Mouse (Mus musculus): Measurements from ENCODE around the gene Nav2. TPM values are rescaled to one million over a fixed set of nuclear protein-coding genes. Genes with fewer than 3 reads are reported as not detected.

Gene Nav2
- polyA plus RNA-seq, 1 experiment from 2014 or later: 5.8 TPM

GRCm38 (mm10) chr7:49066828-49067227, 158.3 kb downstream of the Nav2 start:
- 100% methylated on average over 1 of the region's 1 CpGs for WGBS
- no peak overlapping the region for H3K27ac ChIP-seq (ENCODE audit: low read depth, low read length)
- ATAC-seq: no peak

GRCm38 (mm10) chr7:49069396-49069961, 161.0 kb downstream of the Nav2 start:
- Histone ChIP-seq H3K27me3 (replicated peaks; ENCODE audit: control insufficient read depth, insufficient read depth, low read length) (no peaks in the 10 kb centered on the region), H3K36me3 (ENCODE audit: control insufficient read depth, insufficient read depth) (no peaks in the 10 kb centered on the region), H3K9ac (ENCODE audit: low read depth, low read length) (no peak overlapping the region), H3K4me2 (replicated peaks; ENCODE audit: low read depth) (no peak overlapping the region), H3K27ac (ENCODE audit: low read depth, low read length) (no peak overlapping the region), H3K4me3 (ENCODE audit: low read depth, low read length) (no peak overlapping the region), H3K9me3 (ENCODE audit: control insufficient read depth) (no peaks in the 10 kb centered on the region), H3K4me1 (replicated peaks; ENCODE audit: control insufficient read depth, insufficient read depth, low read length) (no peaks in the 10 kb centered on the region)
- TF ChIP-seq CTCF (IDR thresholded peaks at IDR 0.05; ENCODE audit: low read depth): no peak
- no peak for ATAC-seq
- 71% methylated on average over 12 of the region's 12 CpGs for WGBS

More at GRCm38 (mm10) chr7:49066828-49067227, 158.3 kb downstream of the Nav2 start:
- Histone ChIP-seq H3K4me2 (replicated peaks; ENCODE audit: low read depth) (no peak overlapping the region), H3K9me3 (ENCODE audit: control insufficient read depth) (no peaks in the 10 kb centered on the region), H3K9ac (ENCODE audit: low read depth, low read length) (no peak overlapping the region), H3K27me3 (replicated peaks; ENCODE audit: control insufficient read depth, insufficient read depth, low read length) (no peaks in the 10 kb centered on the region), H3K4me3 (ENCODE audit: low read depth, low read length) (no peak overlapping the region), H3K36me3 (ENCODE audit: control insufficient read depth, insufficient read depth) (no peaks in the 10 kb centered on the region), H3K4me1 (replicated peaks; ENCODE audit: control insufficient read depth, insufficient read depth, low read length) (no peaks in the 10 kb centered on the region)
- TF ChIP-seq CTCF (IDR thresholded peaks at IDR 0.05; ENCODE audit: low read depth): no peak

GRCm38 (mm10) chr7:49070621-49071020, 162.1 kb downstream of the Nav2 start:
- no peaks in the 10 kb centered on the region for H3K27me3 ChIP-seq (replicated peaks; ENCODE audit: control insufficient read depth, insufficient read depth, low read length)
- no peak overlapping the region for H3K4me3 ChIP-seq (ENCODE audit: low read depth, low read length)
- no peak overlapping the region for H3K4me2 ChIP-seq (replicated peaks; ENCODE audit: low read depth)
- no peaks in the 10 kb centered on the region for H3K36me3 ChIP-seq (ENCODE audit: control insufficient read depth, insufficient read depth)
- WGBS: 67% methylated on average over 1 of the region's 1 CpGs
- ATAC-seq: no peak
- no peak overlapping the region for H3K9ac ChIP-seq (ENCODE audit: low read depth, low read length)
- no peaks in the 10 kb centered on the region for H3K9me3 ChIP-seq (ENCODE audit: control insufficient read depth)
- H3K4me1 ChIP-seq (replicated peaks; ENCODE audit: control insufficient read depth, insufficient read depth, low read length): no peaks in the 10 kb centered on the region
- TF ChIP-seq CTCF (IDR thresholded peaks at IDR 0.05; ENCODE audit: low read depth): no peak
- no peak overlapping the region for H3K27ac ChIP-seq (ENCODE audit: low read depth, low read length)

GRCm38 (mm10) chr7:49071141-49071567, 162.6 kb downstream of the Nav2 start:
- TF ChIP-seq CTCF (IDR thresholded peaks at IDR 0.05; ENCODE audit: low read depth): no peak
- Histone ChIP-seq H3K27ac (ENCODE audit: low read depth, low read length) (no peak overlapping the region), H3K9ac (ENCODE audit: low read depth, low read length) (no peak overlapping the region), H3K4me3 (ENCODE audit: low read depth, low read length) (no peak overlapping the region), H3K4me2 (replicated peaks; ENCODE audit: low read depth) (no peak overlapping the region), H3K36me3 (ENCODE audit: control insufficient read depth, insufficient read depth) (no peaks in the 10 kb centered on the region), H3K27me3 (replicated peaks; ENCODE audit: control insufficient read depth, insufficient read depth, low read length) (no peaks in the 10 kb centered on the region), H3K9me3 (ENCODE audit: control insufficient read depth) (no peaks in the 10 kb centered on the region), H3K4me1 (replicated peaks; ENCODE audit: control insufficient read depth, insufficient read depth, low read length) (no peaks in the 10 kb centered on the region)
- 33% methylated on average over 7 of the region's 7 CpGs for WGBS
- no peak for ATAC-seq

- H3K4me1 ChIP-seq (replicated peaks; ENCODE audit: control insufficient read depth, insufficient read depth, low read length): no peaks in the 10 kb centered on the region
- WGBS: 65% methylated on average over 10 of the region's 10 CpGs
- H3K9me3 ChIP-seq (ENCODE audit: control insufficient read depth): no peaks in the 10 kb centered on the region
- H3K4me3 ChIP-seq (ENCODE audit: low read depth, low read length): no peak overlapping the region
- no peak overlapping the region for H3K9ac ChIP-seq (ENCODE audit: low read depth, low read length)
- no peak for ATAC-seq
- H3K27me3 ChIP-seq (replicated peaks; ENCODE audit: control insufficient read depth, insufficient read depth, low read length): no peaks in the 10 kb centered on the region
- H3K27ac ChIP-seq (ENCODE audit: low read depth, low read length): no peak overlapping the region
- no peak overlapping the region for H3K4me2 ChIP-seq (replicated peaks; ENCODE audit: low read depth)
- no peak for TF ChIP-seq CTCF (IDR thresholded peaks at IDR 0.05; ENCODE audit: low read depth)
- no peaks in the 10 kb centered on the region for H3K36me3 ChIP-seq (ENCODE audit: control insufficient read depth, insufficient read depth)
These were observed 166.9 kb downstream of the Nav2 start for GRCm38 (mm10) chr7:49075333-49075934.

- no peak for TF ChIP-seq CTCF (IDR thresholded peaks at IDR 0.05; ENCODE audit: low read depth)
- Histone ChIP-seq H3K9me3 (ENCODE audit: control insufficient read depth) (no peaks in the 10 kb centered on the region), H3K4me3 (ENCODE audit: low read depth, low read length) (no peak overlapping the region), H3K4me2 (replicated peaks; ENCODE audit: low read depth) (no peak overlapping the region), H3K4me1 (replicated peaks; ENCODE audit: control insufficient read depth, insufficient read depth, low read length) (no peaks in the 10 kb centered on the region), H3K36me3 (ENCODE audit: control insufficient read depth, insufficient read depth) (no peaks in the 10 kb centered on the region), H3K27ac (ENCODE audit: low read depth, low read length) (no peak overlapping the region), H3K9ac (ENCODE audit: low read depth, low read length) (no peak overlapping the region), H3K27me3 (replicated peaks; ENCODE audit: control insufficient read depth, insufficient read depth, low read length) (no peaks in the 10 kb centered on the region)
- WGBS: 47% methylated on average over 8 of the region's 8 CpGs
- ATAC-seq: no peak
These were observed 167.8 kb downstream of the Nav2 start for GRCm38 (mm10) chr7:49076283-49076694.

All from intestine, postnatal 0 days (tissue).